Mouse (Mus musculus) small intestine, adult 2 months (tissue): ENCODE data around the gene Btbd2. TPM values are rescaled to one million over a fixed set of nuclear protein-coding genes. Genes with fewer than 3 reads are reported as not detected.

Experiments
- H3K27ac ChIP-seq: fragments of 200-500 bp; 2 replicates; pipeline ENCODE4 v1.5.1; 2012; ENCODE audit warnings: low read depth, low read length, control low read depth, inconsistent platforms; ENCODE audit not compliant: insufficient read depth
- H3K27me3 ChIP-seq: fragments of 200-500 bp; 2 replicates; pipeline ENCODE4 v1.6.1; 2012; ENCODE audit warnings: mild to moderate bottlenecking, moderate library complexity, low read length, inconsistent platforms; ENCODE audit not compliant: control insufficient read depth, insufficient read depth
- H3K36me3 ChIP-seq: fragments of 200-500 bp; 2 replicates; pipeline ENCODE4 v1.6.1; 2012; ENCODE audit warnings: mild to moderate bottlenecking, low read length, control low read depth, inconsistent platforms; ENCODE audit not compliant: control insufficient read depth, insufficient read depth
- H3K4me1 ChIP-seq: fragments of 200-500 bp; 2 replicates; pipeline ENCODE4 v1.6.1; 2012; ENCODE audit warnings: low read length, inconsistent platforms, mixed read lengths; ENCODE audit not compliant: control insufficient read depth, insufficient read depth, insufficient read length
- H3K4me3 ChIP-seq: fragments of 200-500 bp; 2 replicates; pipeline ENCODE4 v1.5.1; 2012; ENCODE audit warnings: low read depth, mild to moderate bottlenecking, control low read depth, inconsistent platforms, low read length, moderate library complexity
- CTCF ChIP-seq: fragments of 200-500 bp; IDR thresholded peaks from 2 replicates; pipeline ENCODE4 v1.5.1; 2012; ENCODE audit warnings: low read depth, mild to moderate bottlenecking, control low read depth, inconsistent platforms, low read length, moderate library complexity, mixed read lengths; ENCODE audit not compliant: insufficient replicate concordance, insufficient read length; ENCODE audit errors: extremely low read depth
- POLR2A ChIP-seq: fragments of 200-500 bp; IDR thresholded peaks from 2 replicates; pipeline ENCODE4 v1.6.1; 2012; ENCODE audit warnings: low read depth, mild to moderate bottlenecking, control low read depth, inconsistent platforms, low read length, moderate library complexity
- WGBS: fragments of 180-500 bp; shearing (Covaris S2); methylation state at CpG from one replicate; pipeline ENCODE4 v1.1.7; 2018; 5-methylcytosine and 5-hydroxymethylcytosine counted together
- polyA plus RNA-seq: library from polyadenylated mRNA; depleted of rRNA; stranded (reverse); fragments of >200 nt; gene quantifications from 2 replicates; pipeline ENCODE4 v1.2.3, GENCODE M21; 2012

Gene Btbd2
- polyA plus RNA-seq, 1 experiment, result 84.1 TPM

GRCm38 (mm10) chr10:80687850-80688249 lies 31.0 kb upstream of the Btbd2 start:
- no peaks in the 10 kb centered on the region for H3K27me3 ChIP-seq
- WGBS, result 18% methylated on average over 5 of the region's 5 CpGs
- TF ChIP-seq POLR2A (no peak), CTCF (peak; percentile 70; the same call in 1 of the 2 replicates)
- no peak overlapping the region for H3K27ac ChIP-seq
- peaks cover 38% of the 10 kb centered on the region for H3K36me3 ChIP-seq
- no peak overlapping the region for H3K4me3 ChIP-seq
- H3K4me1 ChIP-seq, result peaks cover 3% of the 10 kb centered on the region; the same call in 1 of the 2 replicates

GRCm38 (mm10) chr10:80686617-80687016 lies 29.7 kb upstream of the Btbd2 start:
- Histone ChIP-seq H3K4me1 (no peaks in the 10 kb centered on the region), H3K4me3 (no peak overlapping the region), H3K27ac (no peak overlapping the region), H3K27me3 (no peaks in the 10 kb centered on the region), H3K36me3 (peaks cover 38% of the 10 kb centered on the region)
- no peak for TF ChIP-seq CTCF
- TF ChIP-seq POLR2A, result no peak
- WGBS, result 89% methylated on average over 3 of the region's 3 CpGs

GRCm38 (mm10) chr10:80684984-80685383 lies 28.1 kb upstream of the Btbd2 start:
- Histone ChIP-seq H3K27ac (no peak overlapping the region), H3K4me1 (0 out of 2 replicates have a peak, but pooled peaks cover 2% of the 10 kb centered on the region), H3K4me3 (no peak overlapping the region), H3K36me3 (peaks cover 28% of the 10 kb centered on the region), H3K27me3 (no peaks in the 10 kb centered on the region)
- WGBS, result 81% methylated on average over 4 of the region's 4 CpGs
- TF ChIP-seq POLR2A (no peak), CTCF (no peak)

- H3K4me3 ChIP-seq, result no peak overlapping the region
- no peaks in the 10 kb centered on the region for H3K27me3 ChIP-seq
- TF ChIP-seq POLR2A (no peak), CTCF (peak; percentile 72)
- H3K27ac ChIP-seq, result no peak overlapping the region
- H3K36me3 ChIP-seq, result peaks cover 20% of the 10 kb centered on the region
- 32% methylated on average over 6 of the region's 6 CpGs for WGBS
- H3K4me1 ChIP-seq, result peaks cover 7% of the 10 kb centered on the region; the same call in 1 of the 2 replicates
Measured at GRCm38 (mm10) chr10:80684214-80684613, 27.3 kb upstream of the Btbd2 start.

GRCm38 (mm10) chr10:80683647-80684046 lies 26.8 kb upstream of the Btbd2 start:
- Histone ChIP-seq H3K27me3 (no peaks in the 10 kb centered on the region), H3K4me1 (peaks cover 11% of the 10 kb centered on the region; the same call in 1 of the 2 replicates), H3K4me3 (no peak overlapping the region), H3K36me3 (peaks cover 19% of the 10 kb centered on the region), H3K27ac (no peak overlapping the region)
- TF ChIP-seq POLR2A (no peak), CTCF (no peak)
- WGBS, result 89% methylated on average over 1 of the region's 1 CpGs

GRCm38 (mm10) chr10:80682003-80682402 lies 25.1 kb upstream of the Btbd2 start:
- peaks cover 25% of the 10 kb centered on the region for H3K4me1 ChIP-seq
- no peak for TF ChIP-seq POLR2A
- TF ChIP-seq CTCF, result no peak
- no peak overlapping the region for H3K27ac ChIP-seq
- H3K36me3 ChIP-seq, result peaks cover 16% of the 10 kb centered on the region
- H3K27me3 ChIP-seq, result no peaks in the 10 kb centered on the region
- no peak overlapping the region for H3K4me3 ChIP-seq
- 92% methylated on average over 6 of the region's 6 CpGs for WGBS

GRCm38 (mm10) chr10:80680260-80680696 lies 23.4 kb upstream of the Btbd2 start:
- H3K27ac ChIP-seq, result 0 out of 2 replicates have a peak overlapping the region, but pooled peaks have one; percentile 73
- peaks cover 3% of the 10 kb centered on the region; the same call in 1 of the 2 replicates for H3K36me3 ChIP-seq
- no peak overlapping the region for H3K4me3 ChIP-seq
- no peaks in the 10 kb centered on the region for H3K27me3 ChIP-seq
- TF ChIP-seq CTCF, result no peak
- WGBS, result 73% methylated on average over 2 of the region's 2 CpGs
- peaks cover 25% of the 10 kb centered on the region for H3K4me1 ChIP-seq
